Mouse (Mus musculus) adipocyte (in vitro differentiated cells): ENCODE results near the gene Syngap1.
"Not testable (repeated sequence)": the region's sequence is repeated elsewhere in the genome, so short reads cannot be mapped to it uniquely, and the experiment has no call there.

Experiments
- DNase-seq: peaks from one replicate; pipeline ENCODE4 v3.0.0-alpha.2; 2016; ENCODE audit warnings: low spot score

Syngap1 gene

DNA sequence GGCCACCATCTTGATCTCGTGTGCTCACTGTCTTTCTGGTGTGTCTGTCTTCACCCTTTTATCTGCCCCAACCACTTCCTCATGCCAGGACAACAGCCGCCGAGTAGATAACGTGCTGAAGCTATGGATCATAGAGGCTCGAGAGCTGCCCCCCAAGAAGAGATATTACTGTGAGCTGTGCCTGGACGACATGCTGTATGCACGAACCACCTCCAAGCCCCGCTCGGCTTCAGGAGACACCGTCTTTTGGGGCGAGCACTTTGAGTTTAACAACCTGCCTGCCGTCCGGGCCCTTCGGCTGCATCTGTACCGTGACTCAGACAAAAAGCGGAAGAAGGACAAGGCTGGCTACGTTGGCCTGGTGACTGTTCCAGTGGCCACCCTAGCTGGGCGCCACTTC lies 15.8 kb downstream of the Syngap1 start:
- DNase-seq = no peak

DNA sequence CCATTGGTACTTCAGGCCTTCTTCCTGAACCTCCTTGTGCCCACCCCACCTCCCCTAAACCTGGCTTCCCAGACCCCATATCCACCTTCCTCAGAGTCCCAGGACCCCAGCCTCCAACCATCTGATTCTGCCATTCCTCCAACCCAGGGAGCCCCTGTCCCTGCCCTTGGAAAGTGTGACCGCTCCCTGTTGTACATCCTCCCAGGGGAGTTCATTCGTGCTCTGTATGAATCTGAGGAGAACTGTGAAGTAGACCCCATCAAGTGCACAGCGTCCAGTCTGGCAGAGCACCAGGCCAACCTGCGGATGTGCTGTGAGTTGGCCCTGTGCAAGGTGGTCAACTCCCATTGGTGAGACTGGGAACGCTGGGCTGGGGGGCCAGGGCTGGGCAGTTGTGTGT lies 16.8 kb downstream of the Syngap1 start:
- no peak for DNase-seq

DNA sequence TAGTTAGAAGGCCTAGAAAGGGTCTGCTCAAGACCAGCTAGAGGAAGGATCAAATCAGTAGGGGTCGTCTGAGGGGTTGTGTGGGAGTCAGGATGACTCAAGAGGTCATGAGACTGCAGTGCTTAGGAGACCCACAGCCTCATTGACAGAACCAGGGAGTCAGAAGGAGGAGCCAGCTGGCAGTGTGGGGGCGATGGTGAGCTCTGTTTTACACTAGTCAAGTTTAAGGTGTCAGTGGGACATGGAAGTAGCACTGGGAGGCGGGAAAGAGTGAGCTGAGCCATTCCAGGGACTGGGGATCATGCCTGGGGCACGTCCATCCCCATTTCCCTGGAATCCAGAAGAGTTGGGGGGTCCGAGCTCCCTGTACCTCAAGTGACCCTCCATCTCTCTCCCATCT lies 17.8 kb downstream of the Syngap1 start:
- no peak for DNase-seq

DNA sequence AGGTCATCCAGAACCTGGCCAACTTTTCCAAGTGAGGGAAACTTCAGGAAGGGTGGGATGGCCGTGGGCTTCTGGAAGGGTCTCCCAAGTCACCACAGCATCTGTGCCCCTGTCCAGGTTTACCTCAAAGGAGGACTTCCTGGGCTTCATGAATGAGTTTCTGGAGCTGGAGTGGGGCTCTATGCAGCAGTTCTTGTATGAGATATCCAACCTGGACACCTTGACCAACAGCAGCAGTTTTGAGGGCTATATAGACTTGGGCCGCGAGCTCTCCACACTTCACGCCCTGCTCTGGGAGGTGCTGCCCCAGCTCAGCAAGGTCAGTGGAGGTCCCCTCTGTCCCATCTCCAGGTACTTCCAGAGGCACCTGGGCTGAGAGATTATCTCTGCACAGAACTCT lies 18.8 kb downstream of the Syngap1 start:
- DNase-seq = no peak

DNA sequence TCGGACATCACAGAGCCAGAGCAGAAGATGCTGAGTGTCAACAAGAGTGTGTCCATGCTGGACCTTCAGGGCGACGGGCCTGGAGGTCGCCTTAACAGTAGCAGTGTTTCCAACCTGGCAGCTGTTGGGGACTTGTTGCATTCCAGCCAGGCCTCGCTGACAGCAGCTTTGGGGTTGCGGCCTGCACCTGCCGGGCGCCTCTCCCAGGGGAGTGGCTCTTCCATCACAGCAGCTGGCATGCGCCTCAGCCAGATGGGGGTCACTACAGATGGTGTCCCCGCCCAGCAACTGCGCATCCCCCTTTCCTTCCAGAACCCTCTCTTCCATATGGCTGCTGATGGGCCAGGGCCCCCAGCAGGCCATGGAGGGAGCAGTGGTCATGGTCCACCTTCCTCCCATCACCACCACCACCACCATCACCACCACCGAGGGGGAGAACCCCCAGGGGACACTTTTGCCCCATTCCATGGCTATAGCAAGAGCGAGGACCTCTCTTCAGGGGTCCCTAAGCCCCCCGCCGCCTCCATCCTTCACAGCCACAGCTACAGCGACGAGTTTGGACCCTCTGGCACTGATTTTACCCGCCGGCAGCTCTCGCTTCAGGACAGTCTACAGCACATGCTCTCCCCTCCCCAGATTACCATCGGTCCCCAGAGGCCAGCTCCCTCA lies 20.7 kb downstream of the Syngap1 start:
- no peak for DNase-seq

DNA sequence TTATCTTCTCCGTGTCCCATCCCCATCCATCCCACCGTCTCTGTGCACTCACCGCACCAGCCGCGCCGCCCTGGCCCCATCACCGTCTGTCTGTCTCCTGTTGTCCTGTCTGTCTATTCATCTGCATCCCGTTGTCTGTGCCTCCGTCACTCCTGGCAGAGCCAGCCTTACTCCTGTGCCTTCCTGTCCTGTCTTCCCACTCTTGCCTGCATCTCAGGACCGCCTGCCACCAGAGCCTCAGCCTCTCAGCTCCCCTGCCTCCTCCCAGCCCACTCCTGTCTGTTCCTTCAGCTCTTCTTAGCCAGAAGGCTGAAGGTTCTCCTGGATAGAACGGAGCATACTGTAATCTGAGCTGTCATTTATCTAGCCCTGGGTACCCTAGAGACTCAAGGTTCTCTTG lies 25.9 kb downstream of the Syngap1 start:
- DNase-seq = no peak

DNA sequence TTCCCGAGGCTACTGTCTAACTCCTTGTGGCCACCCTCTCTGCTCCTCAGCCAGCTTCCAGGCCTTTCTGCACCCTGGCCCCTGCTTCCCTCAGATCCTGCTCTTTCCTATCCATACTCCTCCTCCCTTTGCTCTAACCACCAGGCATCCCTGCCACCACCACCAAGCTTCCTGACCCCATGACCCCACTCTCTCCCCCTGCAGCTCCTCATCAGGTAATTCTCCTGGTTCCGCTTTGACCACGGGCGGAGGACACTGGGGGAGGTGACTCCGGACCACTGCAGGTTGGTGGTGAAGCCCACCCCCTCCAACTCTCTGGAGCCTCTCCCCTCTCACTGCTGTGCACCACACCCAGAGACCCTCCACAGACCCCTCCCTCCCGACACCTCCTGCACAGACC lies 26.4 kb downstream of the Syngap1 start:
- DNase-seq = no peak

DNA sequence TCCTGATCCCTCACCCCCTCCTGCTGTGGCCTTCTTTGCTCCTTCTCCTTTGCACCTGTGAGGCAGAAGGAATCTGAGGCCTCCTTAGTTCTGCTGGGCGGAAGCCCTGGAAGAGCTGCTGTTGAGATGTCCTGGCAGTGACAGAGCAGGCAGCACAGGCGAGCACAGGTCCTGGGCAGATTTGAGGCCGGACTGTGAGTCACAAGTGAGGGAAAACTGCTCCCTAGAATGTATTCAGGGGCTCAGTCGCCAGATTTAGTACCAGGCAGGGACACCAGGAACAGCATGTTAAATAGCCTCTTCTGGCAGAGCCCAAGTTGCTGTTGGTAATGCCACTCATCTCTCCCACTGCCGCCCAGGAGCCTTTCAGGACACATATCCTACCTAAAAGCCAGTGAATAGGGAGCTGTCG lies 27.2 kb downstream of the Syngap1 start:
- DNase-seq = no peak

DNA sequence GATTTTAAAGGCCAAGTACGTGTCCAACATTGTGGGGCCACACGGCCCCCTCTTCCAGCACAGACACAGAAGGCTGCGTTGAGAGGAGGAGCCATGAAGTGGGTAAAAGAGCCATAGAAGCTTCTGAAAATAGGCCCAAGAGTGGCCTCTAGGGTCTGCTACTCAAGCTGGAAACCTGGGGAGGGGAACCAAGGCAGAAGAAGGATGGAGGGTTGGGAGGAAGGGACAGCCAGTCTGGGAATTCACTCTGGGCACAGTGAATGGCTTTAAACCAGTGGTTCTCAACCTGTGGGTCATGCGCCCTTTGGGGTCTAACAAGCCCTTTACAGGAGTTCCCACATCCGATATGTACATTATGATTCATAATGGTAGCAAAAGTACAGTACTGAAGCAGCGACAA lies 28.2 kb downstream of the Syngap1 start:
- no peak for DNase-seq

DNA sequence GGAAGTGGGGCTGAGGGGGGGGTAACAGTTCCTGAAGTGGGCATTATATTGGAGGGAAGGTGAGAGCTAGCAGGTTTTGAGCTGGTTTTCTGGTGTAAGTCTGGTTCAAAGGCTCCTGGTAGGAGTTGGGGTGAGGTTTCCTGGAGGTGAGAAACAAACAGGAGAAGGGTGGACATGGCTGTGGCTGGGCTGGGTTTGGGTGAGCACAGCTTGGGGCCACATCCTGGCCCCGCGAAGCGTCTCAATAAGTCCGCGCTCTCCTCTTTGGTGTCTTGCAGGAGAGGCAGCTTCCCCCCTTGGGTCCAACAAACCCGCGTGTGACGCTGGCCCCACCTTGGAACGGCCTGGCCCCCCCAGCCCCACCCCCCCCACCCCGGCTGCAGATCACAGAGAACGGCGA lies 29.2 kb downstream of the Syngap1 start:
- no peak for DNase-seq

DNA sequence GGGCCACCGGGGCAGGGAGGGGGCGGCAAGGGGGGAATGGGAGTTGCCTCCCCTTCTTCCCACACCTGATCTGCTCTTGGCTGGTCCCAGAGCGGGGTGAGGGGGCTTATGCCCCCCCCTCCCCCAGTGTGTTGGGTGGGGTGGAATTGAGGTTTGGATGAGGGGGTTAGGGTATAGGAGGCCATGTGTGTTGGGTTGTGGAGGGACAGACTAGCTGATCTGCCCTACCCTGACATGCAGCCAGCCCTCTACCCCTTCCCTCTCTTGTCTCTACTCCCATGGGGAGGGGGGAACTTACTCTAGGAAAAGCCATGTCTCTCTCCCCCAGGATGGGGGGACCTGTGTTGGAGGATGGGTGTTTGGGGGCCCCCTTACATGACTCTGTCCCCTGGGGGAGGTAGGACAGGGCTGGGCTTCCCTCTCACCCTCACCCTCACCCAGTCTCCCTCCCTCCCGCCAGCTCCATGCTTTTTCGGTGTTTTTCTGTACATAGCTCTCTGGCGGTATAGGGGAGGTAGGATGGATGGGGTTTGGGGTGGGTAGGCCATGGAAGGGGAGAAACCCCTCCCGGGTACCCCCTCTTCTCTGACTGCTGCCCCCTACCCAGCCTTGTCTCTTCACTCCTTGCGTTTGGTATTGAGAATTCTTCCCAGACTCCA lies 30.3 kb downstream of the Syngap1 start:
- DNase-seq = no peak

DNA sequence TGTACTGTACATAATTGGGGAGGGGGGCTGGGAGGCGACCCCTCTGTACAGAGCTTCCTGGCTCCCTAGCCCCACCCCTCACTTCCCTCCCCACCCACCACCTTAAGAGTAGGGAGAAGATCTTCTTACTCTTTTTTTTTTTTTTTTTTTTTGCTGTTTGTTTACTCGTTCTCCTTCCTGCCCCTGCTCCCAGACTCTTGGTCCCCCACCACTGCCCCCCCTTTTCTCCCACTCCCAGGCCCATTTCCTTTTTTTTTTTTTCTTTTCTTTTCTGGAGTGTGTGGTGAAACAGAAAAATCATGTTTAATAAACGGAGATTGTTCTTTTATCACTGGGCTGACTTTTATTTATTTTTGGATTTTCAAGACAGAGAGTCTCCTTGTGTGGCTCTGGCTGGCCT lies 31.1 kb downstream of the Syngap1 start:
- no peak for DNase-seq

DNA sequence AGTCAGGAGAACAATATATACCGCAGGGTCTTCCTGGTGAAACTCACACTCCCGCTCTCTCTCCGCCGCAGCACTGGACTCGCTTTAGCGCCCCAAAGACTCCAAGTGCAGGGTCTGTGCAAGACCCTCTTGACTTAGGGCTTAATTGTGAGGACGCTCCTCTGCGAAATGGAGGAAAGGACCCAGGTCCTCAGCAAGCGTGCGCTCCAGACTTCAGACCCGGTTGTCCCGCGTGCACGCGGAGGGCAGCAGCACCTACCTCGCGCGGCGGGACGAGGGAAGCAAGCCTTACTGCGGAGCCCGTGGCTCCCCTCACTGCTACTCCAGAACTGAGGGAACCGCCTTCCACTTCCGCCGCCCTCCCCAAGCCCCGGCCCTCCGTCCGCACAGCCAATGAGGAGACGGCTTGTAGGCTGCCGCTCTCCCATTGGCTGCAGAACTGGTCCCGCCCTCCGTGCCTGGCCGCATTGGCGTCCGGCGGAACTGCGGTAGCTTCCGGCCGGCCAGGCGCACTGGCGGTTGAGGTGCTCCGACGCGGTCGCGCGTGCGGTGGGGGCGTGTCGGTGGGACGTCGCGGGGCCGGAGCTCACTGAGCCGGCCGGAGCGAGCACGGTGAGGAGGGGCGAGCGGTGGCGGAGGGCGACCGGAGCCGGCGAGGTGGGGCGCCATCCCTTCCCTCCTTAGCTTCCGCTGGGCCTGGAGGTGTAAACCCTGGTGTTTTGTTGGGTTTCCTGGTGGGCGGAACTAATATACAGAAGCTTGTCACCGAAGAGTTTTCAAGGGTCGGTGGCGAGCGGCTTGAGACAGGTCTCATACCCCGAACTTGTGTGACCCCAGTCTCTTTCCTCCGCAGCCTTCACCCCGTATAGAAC lies 31.9 kb downstream of the Syngap1 start, which contains the start of gene Zbtb9:
TSS of gene Zbtb9 (plus strand) at position 465 of the 872 bp plus-strand sequence.
- peak; percentile 95 for DNase-seq

DNA sequence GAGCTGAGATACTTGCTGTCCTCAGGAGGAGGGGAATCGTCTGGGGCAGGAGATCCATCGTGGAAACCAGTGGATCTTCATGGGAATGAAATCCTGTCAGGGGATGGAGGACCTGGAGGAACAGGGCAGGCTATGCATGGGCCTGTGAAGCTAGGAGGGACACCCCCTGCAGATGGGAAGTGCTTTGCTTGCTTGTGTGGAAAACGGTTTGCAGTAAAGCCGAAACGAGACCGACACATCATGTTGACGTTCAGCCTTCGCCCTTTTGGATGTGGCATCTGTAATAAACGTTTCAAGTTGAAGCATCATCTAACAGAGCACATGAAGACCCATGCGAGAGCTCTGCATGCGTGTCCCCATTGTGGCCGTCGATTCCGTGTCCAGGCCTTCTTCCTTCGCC lies 33.5 kb downstream of the Syngap1 start:
- no peak for DNase-seq

DNA sequence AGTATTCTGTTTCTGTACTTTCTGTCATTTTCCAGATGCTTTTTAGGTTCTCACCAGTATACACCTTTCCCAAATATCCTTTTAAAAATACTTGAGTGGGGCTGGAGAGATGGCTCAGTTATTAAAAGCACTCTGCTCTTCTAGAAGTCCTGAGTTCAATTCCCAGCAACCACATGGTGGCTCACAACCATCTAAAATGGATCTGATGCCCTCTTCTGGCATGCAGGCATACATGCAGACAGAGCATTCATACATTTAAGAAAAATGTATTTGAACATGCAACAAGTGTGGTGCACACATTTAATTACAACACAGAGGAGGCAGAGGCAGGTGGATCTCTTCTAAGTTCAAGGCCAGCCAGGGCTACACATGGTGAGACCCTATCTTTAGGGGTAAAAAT lies 34.4 kb downstream of the Syngap1 start:
- no peak for DNase-seq

DNA sequence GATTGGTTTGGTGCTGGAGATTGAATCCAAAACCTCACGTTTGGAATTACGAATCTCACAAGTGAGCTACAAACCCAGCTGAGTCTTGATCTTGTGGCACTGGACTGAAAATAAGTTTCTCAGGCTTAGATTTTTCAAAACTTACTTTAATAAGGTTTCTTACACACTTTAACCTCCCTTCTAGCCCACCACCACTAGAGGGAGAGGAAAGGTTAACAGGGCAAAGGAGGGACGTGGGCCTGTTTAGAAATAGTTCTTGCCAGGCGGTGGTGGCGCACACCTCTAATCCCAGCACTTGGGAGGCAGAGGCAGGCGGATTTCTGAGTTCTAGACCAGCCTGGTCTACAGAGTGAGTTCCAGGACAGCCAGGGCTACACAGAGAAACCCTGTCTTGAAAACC lies 36.3 kb downstream of the Syngap1 start:
- DNase-seq = not testable (repeated sequence)

DNA sequence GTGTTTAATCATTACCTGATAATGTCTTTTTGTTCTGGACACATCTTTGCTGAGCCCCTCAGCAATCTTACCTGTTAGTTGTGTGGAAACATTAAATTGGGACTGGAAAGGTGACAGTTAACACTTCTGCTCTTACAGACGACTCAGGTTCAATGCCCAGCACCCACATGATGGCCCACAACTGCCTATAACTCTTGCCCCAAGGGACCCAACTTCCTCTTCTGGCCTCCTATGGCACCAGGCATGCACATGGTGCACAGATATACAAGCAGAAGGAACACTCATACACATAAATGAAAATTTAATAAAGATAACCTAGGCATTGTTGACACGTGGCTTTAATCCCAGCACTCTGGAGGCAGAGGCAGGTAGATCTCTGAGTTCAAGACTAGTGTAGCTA lies 38.4 kb downstream of the Syngap1 start:
- DNase-seq = no peak

DNA sequence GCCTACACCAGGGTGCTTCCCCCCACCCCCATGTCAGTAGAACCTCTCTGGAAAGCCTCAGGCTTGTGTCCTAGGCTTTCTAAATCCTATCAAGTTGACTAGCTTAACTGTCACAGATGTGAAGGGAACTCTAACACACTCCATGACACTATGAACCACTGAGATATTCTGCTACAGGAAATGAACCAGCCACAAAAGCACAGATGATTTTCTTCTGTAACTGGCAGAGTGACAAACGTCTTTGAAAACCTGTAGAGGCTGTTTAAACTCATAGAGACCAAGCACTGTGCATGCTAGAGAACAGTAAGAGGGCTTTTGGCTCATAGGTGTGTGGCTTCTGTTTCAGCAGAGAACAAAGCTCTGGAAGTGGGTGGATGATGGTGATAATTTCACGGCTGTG lies 40.0 kb downstream of the Syngap1 start:
- no peak for DNase-seq

DNA sequence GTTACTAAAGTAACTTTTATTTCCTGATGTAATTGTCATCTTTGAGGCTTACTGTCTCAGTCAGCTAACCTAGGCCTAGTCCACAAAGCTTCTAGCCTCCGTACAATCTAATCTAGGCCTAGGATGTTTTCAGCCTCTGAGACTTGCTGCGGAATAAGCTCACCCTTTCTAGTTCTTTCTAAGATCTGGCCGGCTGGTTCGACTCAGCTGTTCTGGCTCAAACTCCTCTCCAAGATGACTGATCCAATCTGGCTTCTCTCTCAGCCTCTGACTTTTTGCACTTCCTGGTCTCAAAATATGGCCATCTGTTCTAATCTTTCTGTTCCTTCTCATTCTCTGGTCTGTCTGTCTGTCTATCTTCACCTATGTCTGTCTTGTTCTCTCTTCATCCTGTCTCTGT lies 42.3 kb downstream of the Syngap1 start:
- DNase-seq = no peak

DNA sequence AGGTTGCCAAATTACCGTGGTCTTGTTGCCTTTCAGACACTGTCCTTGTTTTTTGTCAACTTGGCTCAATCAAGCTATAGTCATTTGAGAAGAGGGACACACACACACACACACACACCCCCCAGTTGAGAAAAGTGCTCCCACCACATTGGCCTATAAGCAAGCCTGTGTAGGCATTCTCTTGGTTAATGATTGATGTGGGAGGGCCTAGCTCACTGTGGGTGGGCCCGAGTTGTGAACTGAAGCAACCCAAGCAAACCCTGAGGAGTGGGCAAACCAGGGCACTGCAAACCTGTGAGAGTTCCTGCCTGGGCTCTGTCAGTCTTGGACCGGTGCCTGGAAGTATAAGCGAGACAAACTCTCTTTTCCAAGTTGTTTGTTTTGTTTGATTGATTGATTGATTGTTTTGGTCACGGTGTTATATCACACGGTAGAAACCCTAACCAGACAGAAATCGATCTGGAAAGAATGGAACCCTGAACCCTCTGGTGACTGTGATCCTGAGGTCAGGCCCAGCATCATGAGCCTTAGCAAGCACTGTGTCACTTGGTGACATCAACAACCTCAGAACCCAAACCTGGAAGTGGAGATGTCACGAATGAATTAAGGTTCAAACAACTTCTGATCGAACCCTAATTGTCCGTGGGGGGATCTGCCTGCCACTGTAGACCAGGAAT lies 44.6 kb downstream of the Syngap1 start:
- DNase-seq = no peak

DNA sequence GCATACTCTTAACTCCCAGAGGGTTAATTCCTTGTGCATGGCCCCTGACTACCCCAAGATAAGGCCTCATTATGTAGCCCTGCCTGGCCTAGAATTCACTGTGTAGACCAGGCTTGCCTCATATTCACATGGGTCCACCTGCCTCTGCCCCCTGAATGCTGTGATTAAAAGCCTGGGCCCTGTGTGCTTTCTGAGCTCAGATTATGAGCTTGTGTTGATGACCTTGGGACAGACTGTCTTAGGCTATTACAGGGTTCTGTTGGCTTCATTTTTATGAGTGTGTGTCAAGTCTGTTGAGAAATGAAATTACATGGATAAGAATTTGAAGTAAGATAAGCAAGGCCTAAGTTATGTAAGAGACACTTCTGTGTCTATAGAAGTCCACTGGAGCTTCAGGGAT lies 49.5 kb downstream of the Syngap1 start:
- no peak for DNase-seq

DNA sequence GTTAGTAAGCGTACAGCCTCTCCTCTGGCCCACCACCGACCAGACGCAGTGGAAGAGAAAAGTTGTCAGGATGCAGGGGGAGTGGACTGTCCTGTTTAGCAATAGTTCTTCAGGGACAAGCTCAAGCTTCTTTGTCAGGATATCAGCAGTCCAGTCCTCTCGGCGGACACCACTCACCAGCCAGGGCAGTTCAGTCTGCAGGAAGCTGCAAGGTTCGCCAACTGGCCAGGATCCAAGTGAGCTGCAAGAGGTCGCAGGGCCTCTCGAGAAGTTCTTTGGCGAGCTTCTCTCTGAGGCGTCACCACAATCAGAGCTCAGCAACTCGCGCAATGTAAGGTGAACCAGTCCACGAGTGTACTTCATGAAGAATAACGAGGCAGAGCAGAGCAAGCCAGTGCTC lies 53.4 kb downstream of the Syngap1 start:
- peak; percentile 60 for DNase-seq

DNA sequence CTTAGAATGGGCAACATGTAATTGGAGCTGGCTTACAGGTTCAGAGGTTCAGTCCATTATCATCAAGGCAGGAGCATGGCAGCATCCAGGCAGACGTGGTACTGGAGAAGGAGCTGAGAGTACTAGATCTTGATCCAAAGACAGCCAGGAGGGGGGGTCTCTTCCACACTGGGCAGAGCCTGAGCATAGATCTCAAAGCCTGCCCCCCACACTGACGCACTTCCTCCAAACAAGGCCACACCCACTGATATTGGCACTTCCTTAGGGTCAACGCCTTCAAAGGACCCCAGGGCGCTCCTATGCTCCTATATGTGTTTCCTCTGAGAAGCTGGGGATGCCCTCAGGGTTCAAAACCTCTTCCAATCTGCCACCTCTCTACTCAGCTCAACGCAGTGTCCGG lies 54.0 kb downstream of the Syngap1 start:
- DNase-seq = no peak
